Mouse (Mus musculus) CD4-positive helper T cell, adult 2 months (primary cell): ENCODE results near the gene Acap2.
A peak's percentile ranks its signal among the peaks of the same experiment; 100 is the strongest.

Experiments used
- DNase-seq: peaks from one replicate; pipeline ENCODE4 v3.0.0-alpha.2; 2012; ENCODE audit warnings: low read depth, missing footprints, low spot score

Acap2 gene

DNA sequence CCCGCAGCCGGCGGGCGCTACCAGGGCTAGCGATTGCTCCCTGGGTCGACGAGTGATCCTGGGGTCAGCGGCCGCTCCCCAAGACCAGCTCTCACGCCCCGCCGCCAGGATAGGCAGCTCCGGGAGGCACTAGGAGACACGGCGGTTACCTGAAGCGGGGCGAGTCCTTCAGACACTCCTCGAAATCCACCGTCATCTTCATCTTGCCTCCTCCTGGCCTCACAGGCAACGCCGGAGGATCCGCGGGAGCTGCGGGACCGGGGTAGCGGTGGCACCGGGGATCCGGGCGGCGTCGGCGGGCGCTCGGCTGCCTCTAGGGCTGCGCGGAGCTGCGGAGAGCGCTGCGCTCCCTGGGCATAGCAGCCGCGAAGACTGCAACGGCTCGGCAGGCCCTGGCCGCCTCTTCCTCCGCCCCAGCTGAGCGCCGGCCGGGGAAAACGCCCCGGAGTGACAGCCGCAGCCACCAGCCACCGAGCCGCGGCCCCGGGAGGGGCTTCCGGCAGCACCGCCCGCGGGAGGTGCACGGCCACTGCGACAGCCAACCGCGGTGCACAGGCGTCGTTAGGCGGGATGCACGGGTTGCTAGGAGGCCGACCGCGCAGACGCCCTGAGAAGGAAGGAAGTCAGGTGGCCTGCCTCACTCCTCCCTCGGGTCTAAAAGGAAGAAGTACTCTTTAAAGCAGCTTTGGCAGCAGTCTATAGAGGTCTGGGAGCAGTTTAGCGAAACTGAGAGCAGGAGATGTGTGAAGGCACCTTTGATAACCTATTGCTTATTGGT, at the start of gene Acap2:
TSS of gene Acap2 (minus strand) at position 456 of the 778 bp plus-strand sequence.
- DNase-seq: peak; percentile 98

DNA sequence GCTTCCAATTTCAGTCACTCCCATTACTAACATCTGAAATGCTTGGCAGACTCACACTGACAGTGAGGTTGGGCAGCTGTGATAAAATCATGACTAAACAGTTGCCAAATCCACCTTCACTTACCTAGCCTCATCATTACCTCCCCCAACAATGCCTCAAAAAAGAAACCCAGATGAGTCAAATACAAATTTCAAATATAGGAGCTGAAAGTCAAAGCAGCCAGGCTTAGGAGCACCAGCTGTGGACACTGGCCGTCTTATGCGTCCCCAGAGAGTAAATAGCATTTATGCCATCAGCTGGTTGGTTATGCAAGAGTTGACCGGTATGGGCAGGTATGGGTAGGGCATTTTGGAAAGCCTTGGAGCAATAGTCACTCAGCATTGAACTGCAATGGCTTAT, 48.4 kb upstream of the Acap2 start:
- no peak for DNase-seq

DNA sequence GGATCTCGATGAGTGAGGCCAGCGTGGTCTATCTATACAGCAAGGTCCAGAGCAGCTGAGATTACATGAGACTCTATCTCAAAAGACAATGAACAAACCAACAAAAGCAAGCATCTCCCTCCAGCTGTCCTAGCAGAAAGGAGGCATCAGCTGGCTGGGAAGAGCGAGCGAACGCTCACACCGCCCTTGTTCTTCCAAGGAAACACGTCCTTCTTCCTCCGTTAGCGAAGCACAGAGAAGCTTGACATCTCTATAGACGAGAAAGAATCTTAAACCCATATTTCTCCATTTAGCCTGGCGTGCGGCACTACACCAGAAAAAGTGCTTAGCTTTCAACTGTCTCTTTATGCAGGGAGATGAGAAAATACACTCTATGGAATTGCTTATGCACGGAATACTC, 47.7 kb upstream of the Acap2 start:
- no peak for DNase-seq

DNA sequence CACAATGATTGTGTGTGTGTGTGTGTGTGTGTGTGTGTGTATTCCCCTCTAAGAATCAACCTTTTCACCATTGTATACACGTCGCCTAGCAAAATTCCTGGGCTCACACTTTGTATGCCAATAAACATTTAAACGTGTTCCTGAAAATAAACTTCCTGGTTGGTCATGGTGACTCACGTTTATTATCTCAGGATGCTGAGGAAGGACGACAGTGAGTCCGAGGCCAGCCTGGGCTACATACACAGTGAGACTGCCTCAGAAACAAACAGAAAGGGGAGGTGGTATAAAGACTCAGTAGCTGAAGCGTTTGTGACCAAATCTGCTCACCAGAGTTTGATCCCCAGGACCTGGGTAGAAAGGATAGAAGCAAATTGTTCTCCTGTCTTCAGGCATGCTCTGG, 46.4 kb upstream of the Acap2 start:
- DNase-seq: no peak

DNA sequence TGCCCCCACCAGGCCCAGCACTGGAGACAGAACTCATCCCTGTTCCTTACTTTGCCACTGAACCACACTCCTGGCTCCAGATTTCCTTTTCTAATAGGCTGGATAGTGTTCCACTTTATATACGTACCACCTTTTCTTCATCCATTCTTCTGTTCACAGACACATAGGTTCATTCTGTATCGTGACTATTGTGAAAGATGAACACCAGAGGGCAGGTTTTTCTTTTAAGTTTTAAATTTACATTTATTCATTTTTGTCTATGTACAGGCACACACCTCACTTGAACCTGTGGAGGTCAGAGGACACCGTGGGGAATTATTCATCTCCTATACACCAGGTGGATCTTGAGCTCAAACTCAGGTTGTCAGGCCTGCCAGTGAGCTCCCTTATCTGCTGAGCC, 43.0 kb upstream of the Acap2 start:
- no peak for DNase-seq

DNA sequence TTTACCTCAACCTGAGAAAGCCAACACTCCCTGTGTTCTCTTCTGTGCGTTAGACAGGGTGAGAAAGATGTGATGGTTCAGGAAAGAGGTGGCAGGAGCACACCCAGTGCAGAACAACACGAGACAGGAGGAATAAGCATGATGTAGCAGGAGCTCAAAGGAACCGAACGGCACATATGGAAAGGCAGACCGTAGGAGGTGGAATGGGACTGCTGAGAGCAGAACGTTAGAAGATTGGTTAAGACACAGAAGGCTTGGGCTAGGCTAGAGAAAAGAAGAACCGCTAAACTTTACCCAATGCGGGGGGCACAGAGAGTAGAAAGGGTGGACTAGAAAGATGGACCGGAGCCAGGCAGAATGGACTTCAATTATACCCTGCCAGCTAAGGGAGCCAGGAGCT, 40.4 kb upstream of the Acap2 start:
- DNase-seq: no peak

DNA sequence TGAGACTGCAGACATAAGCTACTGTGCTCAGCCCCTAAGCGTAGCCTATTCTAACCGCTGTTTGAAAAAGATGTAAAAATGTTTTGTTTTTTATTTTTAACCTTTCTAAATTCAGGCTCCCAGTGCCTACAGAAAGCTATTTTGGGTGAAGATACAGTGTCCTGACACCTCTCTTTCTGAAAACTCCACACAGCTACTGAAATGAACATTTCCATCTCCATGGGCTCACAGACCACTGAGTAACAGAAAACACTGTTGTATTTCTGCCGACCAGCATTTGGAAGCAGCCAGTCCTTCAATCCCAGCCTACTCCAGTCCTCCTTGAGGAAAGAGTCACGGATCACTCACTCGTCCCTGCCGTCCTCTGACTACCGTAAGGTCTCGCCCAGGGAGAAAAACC, 39.5 kb upstream of the Acap2 start:
- DNase-seq: no peak

DNA sequence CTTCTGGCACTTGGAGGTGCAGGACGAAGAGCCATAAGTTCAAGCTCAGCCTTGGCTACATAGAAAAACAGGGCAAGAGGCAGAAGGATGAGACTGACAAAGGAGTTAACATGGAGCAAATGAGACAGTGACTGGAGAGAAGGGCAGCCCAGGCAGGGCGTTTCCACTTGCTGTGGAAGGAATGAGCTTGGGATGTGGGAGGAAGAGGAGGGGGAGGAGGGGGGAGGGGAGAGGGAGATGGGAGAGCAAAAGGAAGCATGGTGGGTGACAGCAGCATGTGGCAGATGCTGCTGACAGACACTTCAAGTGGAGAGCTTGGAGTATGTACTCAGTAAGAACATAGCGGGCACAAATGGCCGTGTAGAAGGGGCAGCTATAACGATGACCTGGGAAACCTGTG, 37.2 kb upstream of the Acap2 start:
- DNase-seq: no peak

DNA sequence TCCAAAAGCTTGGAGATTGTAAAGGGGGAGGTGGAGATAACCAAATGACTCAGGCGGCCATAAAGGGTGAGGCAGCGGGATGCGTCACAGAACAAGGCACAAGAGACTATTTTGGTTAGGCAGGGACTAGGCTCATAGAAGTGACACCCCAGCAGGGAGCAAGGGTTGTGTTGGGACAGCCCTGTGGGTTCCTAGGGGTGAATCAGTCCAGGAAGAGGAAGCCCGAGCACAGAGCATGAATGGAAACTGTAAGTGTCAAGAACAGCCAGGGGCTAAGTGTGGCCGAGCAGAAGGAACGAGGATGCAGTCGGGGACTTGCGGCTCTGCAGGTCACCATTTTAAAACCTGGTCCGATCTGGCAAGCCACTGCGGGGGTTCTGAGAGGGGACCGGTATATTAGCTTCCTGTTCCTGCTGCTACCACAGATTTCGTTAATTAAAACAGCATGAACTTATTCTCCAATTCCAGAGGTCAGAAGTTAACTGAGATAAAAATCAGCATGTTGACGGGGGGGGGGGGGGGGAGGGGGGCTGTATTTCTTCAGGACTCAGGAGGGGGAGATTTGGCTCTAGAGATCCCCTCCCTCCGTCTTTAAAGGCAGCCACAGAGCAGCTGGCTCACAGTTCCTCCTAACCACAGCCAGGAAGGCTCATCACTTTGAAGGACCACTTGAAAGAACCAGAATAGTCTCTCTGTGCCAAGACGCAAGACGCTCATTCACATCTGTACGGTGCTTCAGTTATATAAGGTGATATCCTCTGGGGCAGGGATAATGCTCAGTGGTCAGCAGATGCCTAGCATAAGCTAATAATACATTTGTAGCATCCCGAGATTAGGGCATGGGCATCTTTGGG, 34.6 kb upstream of the Acap2 start:
- DNase-seq: peak; percentile 69

DNA sequence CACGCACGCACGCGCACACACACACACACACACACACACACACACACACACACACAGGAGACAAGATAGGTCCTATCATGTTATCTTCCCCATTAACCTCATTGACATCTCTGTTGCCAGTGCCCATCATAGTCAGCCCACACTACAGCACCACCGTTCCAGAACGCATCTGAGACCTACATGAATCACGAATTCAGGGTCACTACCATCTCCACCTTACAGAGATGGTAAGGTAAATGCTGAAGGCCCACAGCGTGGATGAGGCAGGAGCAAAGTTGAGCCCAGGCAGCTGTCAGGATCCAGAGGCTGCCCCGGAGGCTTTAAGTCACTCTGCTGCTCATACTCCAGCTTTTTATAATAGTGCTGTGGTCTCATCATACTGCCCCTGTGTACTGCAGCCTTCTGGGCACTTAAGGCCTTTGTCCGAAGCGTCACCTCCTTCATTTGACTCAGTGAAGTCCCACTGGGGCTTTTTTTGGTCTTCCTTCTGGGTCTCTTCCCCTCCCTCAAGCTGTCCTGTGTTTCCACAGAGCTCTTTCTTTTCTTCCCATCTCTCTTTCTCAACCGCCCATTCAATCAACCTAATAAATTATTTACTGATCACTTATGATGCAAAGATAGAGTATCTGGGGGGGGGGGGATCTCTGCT, 33.9 kb upstream of the Acap2 start:
- no peak for DNase-seq

DNA sequence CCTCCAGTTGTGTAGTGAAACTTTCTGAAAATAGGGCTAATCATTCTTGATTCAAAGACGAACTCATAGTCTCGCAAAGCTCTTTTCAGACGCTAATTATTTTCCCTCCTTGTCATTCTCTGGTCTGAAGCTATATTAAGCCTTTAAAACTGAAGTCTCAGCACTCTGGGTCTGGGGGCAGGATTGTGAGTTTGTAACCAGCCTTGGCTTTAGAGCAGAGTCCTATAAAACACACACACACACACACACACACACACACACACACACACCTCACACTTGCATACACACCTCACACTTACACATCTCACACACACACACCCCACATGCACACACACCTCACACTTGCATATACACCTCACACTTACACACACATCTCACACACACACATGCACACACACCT, 33.3 kb upstream of the Acap2 start:
- DNase-seq: no peak

DNA sequence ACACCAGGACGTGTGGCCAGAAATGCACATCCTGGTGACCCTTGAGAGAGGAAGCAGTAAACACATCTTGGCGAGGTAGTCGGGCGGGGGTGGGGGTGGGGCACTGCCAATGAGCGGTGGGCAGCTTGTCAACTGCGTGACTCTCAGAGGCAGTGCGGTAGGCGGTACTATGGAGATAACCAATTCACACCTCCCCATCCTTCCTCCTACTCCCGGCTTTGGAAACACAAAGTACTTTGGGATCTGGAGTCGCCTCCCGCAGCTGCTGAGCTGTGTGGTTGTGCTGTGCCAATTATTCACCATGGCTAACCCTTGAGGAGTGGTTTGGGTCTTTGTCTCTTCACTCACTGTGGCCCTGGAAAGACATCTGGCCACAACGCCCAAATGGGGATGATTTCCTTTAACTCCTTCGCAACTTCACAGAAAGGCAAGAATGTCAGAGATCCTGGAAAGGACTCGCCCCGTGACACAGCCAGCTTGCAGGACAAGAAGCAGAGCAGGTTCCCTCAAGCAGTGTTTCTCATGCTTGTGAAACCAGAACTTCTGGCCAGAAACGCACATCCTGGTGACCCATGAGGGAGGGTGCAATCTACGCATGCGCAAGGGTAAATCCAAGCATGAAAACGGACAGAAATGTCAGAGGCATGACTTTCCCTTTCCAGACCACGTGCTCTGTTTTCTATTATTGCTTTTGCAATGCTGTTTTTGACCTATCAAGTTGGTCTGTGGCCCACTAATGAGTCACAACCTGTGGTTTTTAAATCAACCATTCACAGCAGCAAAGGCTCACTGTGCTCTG, 32.7 kb upstream of the Acap2 start:
- peak; percentile 65 for DNase-seq

DNA sequence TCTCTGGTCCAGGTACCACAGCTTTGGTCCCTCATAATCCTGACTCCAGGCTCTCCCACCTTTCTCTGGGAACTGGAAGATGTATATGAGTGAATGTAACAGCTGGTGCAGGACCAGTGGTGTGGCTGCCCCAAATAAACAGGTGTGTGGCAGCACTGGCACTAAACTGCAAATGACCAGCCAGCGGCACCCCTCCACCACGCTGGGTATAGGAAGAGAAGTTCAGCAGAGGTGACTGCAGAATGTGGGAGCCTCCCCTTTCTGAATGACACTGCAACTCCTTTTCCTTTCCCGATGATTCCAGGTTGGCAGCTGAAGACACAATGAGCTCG, 32.1 kb upstream of the Acap2 start:
- DNase-seq: no peak

DNA sequence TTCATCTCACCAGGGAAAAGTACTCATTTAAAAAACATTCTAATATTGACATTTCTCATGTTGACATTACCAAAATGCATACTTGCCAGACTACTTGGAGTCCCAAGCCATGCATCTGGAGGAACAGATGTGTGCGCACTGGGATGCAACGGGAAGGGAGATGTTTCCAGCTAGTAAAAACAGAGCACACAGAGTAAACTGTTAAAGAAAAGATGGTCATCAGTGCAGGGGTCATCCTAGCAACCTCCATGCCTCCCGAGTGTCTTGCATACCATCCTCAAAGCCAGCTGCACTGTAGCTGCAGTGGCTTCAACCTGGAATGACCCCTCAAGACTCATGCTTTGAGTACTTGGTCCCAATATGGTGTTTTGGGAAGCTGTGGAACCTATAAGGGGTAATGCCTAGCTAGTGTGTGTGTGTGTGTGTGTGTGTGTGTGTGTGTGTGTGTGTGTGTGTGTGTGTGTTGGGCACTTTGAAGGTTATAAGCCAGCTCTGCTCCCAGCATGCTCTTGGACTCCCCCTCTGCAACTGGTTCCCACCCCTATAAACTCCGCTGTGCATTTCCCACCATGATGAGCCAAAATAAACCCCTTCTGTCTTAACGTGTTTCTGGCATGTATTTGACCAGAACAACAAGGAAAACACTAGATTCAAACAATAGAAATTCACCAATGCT, 31.6 kb upstream of the Acap2 start:
- DNase-seq: no peak

DNA sequence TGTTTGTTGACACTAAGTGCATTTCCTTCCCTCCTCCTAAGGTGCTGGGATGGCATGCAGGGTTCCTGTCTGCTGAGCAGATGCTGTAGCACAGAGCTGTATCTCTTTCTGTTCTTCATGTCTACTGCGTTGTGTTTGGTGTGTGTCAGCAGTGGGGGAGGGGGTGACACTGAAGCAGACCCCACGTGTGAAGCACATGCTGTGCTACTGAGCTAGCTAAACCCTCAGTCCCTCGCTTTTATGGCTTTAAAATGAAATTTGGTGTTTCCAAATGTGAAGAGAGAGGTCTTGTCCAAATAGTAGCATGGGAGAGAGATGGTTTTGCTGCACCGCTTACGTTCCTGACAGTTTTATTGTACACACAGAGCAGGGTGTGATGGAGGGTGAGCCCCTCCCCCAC, 30.5 kb upstream of the Acap2 start:
- no peak for DNase-seq

DNA sequence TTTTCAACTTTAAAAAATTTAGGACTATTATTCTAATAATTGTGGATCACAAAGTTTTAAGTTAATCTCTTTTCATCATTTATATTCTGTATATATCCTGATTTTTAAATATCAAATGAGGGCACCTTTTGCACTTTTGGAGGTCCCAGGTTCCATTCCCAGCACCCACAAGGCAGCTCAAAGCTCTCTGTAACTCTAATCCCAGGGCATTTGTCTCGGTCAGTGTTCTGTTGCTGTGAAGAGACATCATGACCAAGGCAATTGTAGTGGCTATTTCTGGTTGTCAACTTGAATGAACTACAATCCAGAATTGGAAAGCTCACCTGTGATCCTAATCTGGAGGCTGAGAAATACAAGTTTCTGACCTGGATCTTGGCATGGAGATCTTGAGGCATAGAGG, 26.7 kb upstream of the Acap2 start:
- no peak for DNase-seq

DNA sequence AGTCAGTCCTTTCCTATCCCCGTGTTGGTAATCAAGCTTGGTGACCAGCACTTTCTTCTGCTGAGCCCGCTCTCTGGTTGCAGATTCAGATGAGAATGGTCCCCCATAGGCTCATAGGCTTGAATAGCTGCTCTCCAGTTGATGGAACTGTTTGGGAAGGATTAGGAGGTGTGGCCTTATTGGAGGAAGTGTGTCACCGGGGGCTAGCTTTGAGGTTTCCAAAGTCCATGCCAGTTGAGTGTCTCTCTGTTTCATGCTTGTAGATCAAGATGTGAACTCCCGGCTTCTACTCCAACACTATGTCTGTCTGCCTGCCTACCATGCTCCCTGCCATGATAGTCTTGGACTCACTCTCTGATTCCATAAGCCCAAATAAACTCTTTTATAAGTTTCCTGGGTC, 14.2 kb upstream of the Acap2 start:
- no peak for DNase-seq

DNA sequence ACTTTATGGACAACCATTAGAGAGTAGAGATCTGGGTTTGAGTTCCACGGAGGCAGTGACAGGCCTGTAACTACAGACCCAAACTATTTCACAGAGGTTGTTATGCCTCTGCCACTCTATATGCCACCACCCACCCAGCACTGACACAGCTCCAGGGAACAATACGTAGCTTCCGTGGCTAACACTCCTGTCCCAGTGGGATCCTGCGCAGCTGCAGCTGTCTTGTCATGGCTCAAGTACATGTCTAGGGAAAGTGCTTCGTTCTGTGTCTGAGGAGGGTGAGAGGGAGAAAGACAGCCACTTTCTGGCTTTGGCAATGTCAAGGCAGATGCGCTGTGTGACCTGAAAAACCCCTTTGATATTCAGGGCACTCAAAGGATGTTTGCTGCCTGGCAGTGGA, 12.4 kb upstream of the Acap2 start:
- DNase-seq: no peak

DNA sequence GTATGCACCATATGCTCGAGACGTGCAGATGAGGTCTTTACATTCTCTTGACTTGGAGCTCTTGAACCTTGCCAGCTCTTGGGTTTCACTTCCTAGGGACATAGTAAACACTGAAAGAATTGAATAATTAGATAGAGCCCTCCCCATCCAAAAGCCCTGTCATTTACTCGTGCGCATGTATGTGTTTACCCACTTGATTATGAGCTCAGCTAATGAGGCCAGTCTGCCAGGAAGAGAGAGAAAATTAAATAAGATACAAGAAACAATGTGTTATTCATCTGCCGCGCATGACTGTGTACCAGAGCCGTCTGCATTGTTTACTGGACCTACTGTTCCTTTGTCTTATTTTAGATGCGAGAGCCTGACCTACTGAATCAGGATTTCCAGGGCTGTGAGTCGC, 10.5 kb upstream of the Acap2 start:
- DNase-seq: no peak

DNA sequence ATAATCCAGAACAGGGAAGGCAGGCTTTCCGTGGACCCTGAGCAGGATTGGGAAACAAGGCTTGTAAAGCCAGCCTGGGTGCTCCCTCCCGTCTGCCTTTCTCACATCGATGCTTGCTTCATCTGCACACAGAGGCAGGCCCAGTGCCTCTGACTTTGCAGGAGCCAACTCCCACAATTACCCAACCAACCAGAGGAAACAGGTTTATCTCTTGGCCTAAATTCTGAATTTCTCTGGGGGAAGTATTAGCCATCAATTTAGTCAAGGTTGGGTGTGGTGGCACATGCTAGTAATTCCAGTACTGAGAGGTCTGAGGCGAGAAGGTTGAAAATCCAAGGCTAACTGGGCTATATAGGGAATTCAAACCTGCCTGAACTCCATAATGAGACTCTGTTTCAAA, 9.4 kb upstream of the Acap2 start:
- no peak for DNase-seq

DNA sequence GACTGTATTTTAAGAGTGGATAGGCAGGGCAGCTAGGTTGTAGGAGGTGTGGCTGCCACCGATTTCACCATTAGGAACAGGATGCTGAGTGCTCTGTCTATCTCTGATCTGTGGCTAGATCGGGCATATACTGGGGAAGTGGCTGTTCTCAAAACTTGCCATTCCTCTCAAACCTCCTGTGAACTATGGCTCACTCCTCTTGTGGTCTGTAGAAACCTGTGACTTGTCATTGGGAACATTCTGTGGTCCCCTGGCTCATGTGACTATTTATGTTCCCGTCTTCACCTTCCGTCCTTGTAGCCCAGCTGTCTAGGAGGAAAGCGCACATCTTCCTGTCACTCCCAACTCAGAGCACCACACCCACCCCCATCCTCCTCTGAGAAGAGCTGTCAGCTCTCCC, 8.9 kb upstream of the Acap2 start:
- peak; percentile 74 for DNase-seq
